Mouse (Mus musculus) liver, adult 2 months (tissue): ENCODE data around the gene Pgam1.

Experiments used
- CTCF ChIP-seq: fragments of 200-500 bp; IDR thresholded peaks from 2 replicates; pipeline ENCODE4 v1.5.1; 2011; ENCODE audit warnings: low read depth, low read length, control low read depth
- POLR2A ChIP-seq: fragments of 200-500 bp; IDR thresholded peaks from 2 replicates; pipeline ENCODE4 v1.6.1; 2011; ENCODE audit warnings: low read length, control low read depth; ENCODE audit not compliant: insufficient read depth; ENCODE audit errors: extremely low read depth

DNA sequence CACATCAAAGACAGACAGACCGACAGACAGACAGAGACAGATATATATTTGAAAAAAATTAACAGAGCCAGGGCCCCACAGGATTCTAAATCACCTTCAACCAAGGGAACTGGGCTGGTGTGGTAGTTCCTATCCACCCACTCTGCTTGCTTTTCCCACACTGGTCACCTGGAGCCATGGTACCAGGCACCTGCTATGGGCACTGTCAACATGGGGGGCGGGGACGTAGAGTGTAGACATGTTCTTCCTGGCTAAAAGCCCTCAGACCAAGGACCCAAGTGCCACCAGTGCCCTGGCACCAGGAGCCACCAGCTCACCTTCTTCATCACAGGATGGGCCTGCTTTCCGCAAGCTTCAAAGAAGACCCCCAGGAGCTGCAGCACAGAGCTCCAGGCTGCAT lies 29.9 kb upstream of the Pgam1 start:
- TF ChIP-seq CTCF (no peak), POLR2A (no peak)
